Mouse (Mus musculus) layer of hippocampus, adult 9-11 months (tissue): ENCODE results near the gene Slc25a33.
A peak's percentile ranks its signal among the peaks of the same experiment; 100 is the strongest.

Experiments used
- DNase-seq: peaks from one replicate; pipeline ENCODE4 v3.0.0; 2022

The Slc25a33 gene

DNA sequence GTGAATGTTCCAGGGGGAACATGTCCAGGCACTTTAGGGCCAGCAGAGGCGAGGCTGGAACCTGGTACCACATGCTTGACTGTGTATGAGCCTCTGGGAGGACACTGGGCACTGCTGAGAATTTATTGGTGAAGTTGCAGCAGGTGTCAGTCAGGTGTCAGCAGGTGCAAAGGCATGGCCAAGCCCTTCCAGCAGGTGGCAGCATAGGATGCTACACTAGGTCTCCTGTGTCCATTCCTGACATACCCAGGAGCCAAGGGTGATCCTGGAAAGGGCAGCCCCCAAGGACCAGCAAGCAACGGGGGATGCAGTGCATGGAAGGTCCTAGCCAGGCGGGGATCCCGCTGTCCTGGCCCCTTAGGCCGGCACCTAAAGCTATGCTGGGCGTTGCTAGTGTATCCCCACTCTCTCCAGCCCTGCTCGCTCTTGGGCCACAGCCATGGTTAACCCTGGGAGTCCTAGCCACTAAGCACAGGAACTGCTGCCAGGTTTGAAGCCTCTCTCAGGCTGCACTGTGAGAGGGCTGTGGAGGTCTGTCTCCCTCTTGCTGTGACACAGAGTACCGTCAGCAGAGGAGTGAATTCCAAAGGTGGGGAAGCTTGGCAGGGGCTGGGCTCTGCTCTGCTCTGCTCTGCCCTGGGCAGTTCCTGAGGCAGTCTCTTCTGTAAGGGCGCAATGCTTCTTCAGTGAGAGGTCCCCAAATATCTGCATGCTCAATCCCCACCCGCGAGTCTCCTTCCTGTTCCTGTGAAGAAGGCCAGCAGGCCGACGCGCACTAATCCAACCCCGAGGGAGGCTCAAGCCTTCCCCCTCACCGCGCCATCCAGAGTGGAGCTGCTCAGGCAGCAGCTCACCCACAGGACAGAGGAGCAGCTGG, 50.0 kb downstream of the Slc25a33 start:
- no peak for DNase-seq

DNA sequence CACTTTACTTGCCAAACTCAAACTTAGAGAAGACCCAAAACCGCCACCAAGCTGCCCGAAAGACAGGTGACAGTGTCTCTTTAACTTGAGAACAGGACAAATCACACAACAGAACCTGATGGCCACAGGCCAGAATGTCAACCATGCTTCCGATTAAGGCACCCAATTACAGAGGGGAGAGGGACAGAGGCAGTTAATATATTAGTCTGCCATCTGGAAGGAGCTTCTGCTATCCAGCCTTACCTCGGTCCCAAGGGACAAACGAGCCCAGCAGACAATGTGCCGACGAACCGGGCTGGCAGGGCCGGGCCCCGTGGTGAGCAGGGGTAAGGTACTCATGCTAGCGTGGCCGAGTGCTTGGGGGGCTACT, 51.1 kb downstream of the Slc25a33 start:
- DNase-seq: no peak

DNA sequence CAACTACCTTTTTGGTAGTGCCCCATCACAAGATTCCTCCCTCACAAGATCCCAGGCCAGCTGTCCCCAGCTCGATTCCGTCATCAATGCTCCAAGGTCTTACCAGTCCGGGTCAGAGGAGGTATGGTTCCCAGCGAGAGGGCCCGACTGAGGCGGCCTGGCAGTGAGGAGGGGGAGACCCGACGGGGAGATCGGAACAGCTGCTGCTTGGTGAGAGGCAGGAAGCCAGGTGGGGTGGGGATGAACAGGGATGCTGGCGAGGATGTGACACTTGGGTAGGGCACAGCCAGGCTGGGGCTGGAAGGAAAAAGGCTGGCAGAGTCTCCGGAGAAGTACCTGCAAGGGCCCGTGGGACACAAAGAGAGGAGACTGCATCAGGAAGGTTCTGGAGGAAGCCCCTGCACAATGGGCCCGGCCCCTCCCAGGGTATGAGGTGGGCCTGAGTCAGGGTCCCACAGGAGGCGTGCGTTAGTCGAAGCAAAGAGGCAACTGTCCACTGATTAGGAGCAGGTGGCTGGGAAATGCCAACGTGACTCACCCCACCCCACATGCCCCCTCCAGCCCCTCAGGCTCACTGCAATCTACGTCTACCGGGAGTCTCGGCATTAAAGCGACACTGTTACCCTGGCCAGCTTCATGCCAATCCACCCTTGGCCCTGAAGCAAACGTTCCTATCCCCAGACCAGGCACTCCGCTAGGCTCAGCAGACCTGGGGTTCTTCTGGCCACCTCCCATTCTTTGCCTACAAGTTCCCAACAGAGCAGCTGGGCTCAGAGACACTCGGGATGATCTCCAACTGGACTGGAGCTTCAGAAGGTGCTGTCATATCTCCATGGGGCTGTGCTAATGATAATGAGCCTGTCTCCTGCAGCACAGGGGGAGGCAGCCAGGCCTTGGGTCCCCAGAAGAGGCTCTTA, 51.7 kb downstream of the Slc25a33 start:
- no peak for DNase-seq

DNA sequence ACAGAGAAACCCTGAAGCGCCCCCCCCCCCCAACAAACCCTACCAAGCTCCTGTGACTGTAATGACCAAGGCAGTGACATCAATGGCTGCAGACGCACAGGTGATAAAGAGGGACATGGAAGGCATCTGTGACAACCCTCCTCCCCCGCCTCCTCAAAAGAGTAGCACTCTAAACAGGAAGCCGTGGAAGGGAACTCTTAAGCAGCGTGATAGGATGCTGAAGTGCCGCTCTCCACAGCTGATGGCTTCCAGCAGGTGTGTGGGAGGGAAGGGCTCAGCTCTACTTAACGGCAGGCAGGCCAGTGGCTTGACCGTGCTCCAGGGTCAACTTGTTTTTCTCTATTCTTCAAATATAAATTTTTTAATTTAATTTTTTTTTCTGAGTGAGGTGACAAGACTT, 52.9 kb downstream of the Slc25a33 start:
- DNase-seq: no peak

DNA sequence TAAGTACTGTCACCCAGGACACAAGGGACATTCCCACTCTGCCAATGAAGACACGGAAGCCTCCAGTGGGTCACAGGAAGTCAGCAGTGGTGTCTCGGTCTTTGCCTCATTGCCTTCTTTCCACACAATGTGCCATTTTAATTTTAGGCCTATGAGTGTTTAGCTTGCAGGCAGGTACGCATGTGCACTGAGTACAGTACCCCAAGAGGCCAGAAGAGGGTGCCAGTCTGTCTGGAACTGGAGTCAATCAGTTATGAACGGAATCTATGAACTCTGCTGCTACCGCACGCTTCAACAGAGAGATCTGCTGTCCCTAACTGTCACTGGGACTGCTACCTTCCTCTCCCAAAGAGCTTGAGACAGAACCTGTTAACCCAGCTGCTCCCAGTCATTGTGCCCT, 54.4 kb downstream of the Slc25a33 start:
- no peak for DNase-seq

DNA sequence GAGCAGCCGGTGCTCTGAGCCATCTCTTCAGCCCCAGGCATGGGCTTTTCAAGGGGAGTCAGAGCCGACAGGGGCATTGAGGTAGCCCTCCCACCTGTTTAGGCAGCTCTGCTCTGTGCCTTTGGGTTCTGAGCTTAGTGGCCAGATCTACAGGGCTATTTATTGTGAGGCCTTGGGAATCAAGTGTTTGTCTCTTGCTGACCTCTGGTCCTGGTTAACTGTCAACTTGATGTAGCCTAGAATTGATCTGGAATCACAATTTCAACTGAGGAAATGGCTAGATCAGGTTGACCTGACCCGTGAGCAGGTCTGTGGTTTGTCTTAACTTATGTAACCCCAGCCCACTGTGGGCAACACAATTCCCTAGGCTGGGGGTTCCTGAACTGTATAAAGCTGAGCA, 59.5 kb downstream of the Slc25a33 start:
- no peak for DNase-seq

DNA sequence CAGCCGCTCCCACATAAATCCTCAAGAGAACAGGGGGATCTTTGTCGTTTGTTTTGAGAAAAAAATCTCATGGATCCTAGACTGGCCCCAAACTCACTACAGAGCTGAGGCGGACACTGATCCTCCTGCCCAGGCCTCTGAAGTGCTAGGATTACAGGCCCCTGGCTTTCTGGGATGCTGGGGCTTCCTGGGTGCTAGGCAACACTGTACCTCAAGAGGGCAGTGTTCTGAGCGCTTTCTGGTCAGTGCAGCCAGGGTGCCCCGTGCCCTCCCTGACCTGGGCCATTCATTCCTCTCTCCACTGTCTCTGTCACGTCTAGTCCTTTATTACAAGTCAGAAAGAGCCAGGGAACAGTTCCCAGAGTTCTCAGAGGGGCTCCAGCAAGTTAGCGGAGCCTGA, 62.1 kb downstream of the Slc25a33 start:
- DNase-seq: no peak

DNA sequence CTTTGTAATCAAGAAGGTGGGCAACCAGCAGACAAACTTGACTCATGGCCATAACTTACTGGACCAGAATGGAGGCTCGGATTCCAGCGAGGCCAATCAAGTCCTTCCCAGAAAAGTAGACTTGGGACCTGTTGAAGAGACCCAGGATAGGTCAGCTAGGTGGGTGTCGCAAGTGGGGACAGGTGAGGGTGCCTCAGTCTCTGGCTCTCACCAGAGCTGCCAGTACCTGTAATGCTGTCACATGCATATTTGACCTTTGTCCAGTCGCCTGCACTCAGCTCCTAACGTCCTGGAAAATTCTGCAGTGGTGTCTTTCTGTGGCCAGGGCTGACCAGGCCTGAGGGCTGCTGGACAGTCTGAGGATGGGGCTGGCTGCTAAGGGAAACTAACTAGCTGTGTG, 62.6 kb downstream of the Slc25a33 start:
- DNase-seq: no peak

DNA sequence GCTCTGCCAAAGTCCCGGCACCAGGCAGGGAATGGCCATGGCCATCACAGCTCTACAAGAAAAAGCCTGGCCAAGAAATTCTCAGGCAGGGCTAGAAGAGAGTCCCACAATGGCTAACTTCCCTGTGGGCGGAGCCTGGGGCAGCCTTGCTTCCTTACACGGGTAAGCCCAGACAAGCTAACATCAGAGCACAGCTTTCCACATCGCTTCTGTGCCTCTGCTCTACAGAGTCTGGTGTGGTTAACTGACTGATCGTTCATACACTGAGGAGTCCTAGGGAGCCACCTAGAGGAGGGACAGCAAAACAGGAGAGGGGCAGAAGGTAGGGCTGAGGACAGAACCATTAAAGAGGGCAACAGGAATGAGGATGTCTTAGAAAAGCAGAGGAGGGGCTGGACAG, 63.6 kb downstream of the Slc25a33 start:
- peak; percentile 91 for DNase-seq

DNA sequence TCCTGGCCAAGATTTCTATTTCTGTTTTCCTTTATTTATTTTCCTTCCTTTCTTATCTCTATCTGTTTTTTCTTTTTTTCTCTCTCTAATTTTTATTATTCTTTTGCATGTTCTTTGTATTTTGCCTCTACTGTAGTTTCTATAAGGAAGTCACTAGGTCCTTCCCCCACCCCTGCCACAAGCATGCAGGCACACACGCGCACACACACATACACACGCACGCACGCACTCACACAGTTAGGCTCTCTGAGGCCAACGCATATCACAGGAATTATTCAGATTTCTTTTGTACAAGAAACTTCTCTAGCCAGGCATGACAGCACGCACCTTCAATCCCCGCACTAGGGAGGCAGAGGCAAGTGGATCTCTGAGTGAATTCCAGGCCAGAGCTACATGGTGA, 68.1 kb downstream of the Slc25a33 start:
- no peak for DNase-seq

DNA sequence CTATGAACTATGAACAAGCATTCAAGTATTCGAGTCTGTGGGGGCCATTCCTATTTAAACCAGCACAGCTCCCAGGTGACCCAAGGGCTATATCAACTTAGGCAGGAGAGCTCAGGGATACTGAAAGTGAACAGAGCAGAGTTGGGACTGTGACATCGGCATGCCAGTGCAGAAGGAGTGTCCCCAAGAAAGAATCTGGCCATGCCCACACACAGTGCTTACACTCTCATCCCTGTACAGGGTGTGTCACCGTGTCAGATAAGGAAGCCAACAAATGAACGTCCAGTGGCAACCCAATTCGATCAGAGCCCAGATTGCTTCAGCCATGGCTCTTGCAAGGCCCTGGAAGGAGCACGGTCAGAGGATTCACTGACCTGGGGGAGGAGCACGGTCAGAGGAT, 68.8 kb downstream of the Slc25a33 start:
- no peak for DNase-seq

DNA sequence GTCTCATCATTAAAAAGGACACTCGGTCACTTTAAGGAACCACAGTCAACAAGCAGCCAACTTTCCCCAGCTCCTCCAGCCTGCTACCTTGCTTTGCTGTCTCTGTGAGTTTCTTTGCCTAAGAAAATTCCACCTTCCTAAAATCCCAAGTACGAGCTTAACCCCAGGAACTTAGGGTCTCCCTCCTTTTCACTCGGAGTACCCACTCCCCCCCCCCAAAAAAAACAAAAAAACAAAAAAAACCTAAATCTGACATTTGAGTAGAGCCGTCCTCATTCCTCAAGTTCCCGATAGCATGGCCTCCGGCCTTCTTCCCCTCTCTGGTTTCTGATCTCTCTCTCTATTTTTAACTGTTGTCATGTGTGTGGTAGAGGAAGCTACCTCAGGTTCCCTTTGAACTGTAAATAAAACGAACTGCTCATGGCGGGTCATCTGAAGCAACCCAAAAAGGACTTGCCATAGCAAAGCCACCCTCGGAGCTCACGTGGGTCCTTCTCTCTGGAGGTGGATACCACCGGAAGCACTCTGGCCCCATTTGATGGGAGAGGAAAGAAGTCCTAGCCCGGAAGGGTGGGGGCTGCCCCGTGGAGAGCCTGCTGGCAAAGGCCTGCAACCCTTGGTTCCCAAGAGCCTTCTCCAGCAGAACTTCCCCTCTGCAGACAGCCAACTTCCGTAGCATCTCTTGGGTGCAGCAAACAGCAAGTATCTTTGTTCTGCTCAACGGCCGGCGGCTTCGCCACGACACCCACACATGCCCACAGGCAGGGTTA, 71.7 kb downstream of the Slc25a33 start, which contains the start of gene Pik3cd:
Gene Pik3cd (minus strand): TSS at position 362 of the 770 bp plus-strand sequence.
- peak; percentile 80 for DNase-seq

DNA sequence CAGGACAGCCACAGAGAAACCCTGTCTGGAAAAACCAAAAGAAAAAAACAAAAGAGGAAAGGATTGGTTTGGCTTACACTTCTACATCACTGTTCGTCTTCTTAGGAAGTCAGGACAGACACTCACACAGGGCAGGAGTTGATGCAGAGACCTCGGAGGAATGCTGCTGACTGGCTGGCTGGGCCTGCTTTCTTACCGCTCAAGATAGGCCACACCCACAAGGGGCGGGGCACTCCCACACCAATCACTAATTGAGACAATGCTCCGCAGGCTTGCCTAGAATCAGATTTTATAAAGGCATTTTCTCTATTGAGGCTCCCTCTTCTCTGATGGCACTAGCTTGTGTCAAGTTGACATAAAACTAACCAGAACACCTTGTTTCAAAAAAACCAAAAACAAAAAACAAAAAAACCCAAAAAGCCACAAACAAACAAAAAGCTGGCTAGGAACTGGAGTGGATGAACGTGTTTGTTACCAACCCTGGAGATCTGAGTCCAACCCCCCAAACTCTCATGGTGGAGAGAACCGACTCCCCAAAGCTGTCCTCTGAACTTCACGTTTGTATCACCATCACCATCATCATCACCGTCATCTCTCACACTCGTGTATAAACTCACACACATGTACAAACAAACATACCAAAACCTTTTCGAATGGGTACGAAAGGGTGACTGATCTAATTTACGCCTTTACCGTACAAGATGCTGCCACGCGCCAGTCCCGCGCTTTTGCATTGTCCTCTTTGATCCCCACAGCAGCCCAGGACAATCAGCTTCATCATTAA, 72.5 kb downstream of the Slc25a33 start:
- DNase-seq: peak; percentile 76

DNA sequence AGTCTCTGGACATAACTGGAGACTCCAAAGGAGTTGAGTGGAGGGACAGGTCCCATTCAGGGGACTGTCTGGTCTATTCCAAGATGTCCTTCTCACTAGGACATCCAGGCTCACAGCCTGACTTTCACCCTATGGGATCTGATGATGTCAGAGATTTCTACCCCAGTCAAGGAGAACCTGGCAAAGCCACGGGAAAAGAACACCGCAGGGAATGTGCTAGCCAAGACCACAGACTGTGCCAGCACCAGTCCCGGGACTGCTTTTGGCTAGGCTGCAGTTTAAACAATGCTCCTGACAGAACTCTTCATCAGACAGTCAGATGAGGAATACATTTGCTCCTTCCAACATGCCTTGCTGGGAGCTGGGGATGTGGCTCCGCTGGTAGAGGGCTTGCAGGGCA, 74.1 kb downstream of the Slc25a33 start:
- DNase-seq: no peak

DNA sequence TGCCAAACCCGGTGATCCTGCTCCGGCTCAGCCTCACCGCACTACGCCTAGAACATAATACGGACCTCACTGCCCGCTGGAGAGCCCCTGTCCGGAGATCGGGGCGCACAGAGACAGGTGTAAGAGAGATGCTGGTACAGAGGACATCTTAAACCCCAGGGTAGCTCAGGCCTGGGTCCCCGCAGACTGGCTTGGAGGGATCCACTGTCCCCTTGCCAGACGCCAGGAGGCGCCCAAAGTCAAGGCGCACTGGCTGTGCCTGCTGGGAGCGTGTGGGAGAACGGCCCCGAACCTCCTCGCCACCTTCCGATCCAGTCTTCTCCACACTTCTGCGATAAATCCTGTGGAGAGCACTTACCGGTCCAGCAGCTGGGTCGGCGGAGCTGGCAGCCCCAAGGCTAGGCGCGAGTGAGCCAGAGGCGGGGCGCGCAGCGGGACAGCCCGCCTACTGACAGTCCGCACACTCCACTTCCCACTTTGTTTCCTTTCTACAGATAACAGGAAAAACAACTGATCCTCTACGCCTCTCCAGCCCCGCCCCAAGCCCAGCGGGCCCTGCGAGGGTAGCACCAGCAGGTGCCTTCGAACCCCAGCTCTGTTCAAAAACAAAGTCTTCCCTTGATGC, 75.8 kb downstream of the Slc25a33 start:
- peak; percentile 40 for DNase-seq

DNA sequence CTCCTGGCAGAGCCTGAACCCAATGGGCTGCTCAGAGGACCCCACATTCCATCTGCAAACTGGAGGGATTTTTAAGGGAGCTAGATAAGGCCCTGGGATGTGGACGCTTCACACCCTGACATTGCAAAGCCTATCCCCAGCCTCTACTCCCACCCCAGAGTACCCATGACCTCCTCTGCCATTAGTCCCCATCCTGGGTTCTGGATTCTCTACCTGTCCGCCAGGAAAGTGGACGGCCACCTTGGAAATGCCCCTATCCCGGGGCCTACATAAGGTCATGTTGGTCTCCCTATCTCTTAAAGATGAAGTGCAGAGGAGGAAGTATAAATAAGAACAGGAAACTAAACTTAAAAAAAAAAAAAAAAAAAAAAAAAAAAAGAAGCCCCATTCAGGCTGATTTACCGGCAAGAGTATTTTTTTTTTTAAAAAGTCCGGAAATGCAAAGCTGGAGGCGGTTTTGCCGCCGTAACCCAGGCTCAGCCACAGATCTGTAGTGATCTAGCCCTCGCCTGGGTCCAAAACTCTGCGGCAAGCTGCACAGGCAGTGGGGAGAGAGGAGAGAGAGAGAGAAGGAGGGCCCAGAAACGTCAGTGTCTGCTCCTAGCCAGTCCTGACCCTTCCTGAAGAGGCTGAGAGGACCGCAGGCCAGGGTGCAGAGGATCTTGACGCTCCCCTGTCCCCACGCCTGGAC, 76.4 kb downstream of the Slc25a33 start:
- no peak for DNase-seq

DNA sequence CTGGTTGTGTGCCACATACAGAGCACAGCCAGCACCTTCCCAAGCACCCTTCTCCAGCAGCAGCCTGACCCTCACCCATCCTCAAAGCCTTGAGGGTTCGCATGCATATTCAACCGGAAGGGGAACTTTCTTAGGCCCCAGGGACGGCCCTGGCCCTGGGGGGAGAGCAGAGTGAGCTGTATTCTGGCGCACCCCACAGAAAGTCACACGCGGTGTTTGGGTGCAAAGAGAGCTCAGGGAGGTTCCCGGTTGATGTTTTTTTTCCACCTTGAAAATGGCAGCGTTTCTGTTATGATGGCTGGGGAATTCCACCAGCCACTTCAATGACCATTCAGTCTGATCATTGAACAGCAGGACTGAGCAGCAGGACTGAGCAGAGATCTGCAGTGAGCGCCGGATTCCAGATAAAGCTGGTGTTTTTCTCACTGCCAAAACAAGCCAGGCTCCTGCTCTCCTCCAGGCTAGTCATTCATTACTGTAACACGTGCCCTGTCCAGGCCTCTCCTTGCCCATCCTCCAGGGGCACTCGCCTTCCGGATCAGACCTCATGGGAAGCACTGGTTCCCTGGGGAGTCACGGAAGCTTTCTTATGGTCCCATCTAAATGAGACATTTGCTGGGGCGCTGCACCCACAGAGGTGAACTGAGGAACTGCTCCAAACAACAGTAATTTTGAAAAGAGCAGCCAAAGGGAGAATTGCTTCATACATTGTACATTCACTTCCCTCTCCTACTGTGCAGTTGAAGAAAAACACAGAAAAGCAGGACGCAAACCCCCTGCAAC, 77.7 kb downstream of the Slc25a33 start:
- no peak for DNase-seq
